Mouse (Mus musculus) lung, postnatal 14 days (tissue): ENCODE results near the gene Caprin1.

Experiments used
- DNase-seq: peaks from one replicate; pipeline ENCODE4 v3.0.0; 2021

Gene Caprin1

DNA sequence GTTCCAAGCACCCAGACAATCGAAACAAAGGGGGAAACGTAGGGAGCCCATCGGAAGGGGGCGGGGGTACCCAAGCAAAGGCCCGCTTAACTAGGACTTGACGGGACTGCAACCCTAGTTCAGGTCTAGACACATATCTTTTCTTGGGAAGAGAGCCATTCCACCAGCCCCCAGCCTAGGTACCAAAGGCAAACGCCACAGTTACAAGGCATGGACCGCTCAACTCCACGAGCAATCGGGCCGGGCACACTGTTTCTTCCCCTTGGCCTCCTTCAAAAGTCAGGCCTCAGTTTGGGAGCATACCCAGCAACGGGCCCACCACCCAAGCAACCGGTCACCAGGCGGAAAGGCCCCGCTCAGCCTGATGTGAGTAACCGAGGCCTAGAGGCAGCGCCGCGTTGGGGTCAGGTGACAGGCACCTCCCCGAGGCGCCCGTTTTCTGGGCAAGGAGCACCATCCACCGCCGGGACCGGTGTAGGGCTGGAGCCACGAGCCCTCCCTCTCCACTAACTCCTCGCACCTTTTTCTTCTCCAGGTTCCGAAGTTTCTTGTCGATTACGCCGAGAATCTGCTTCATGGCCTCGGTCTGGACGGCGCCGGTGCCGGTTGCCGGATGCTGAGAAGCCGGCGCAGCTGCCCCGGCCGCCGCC is 1.1 kb downstream of the Caprin1 start:
- peak; percentile 55 for DNase-seq

- peak; percentile 77 for DNase-seq
Observed at GRCm38 (mm10) chr2:103795843-103796210, 1.6 kb downstream of the Caprin1 start.

GRCm38 (mm10) chr2:103792009-103792408 is 5.4 kb downstream of the Caprin1 start:
- no peak for DNase-seq

DNA sequence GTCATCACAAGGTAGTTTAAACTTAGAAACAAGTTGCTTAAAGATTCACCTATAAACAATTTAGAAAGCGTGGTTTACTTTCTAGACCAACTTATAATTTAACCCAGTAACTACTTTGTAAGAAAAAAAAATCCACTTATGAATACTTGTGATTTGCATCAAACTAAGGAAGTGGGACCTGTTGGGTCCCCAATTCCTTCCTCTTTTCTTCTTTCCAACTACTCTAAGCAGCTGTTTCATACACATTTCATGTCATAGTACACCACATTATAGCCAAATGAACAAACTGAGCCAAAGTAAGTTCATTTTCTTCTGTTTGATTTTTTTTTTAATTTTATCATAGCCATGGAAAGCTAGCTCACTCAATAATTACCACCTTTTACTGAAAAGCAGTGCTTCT is 11.7 kb downstream of the Caprin1 start:
- no peak for DNase-seq

GRCm38 (mm10) chr2:103784621-103785020 is 12.8 kb downstream of the Caprin1 start:
- peak; percentile 11 for DNase-seq

GRCm38 (mm10) chr2:103762492-103762891 is 35.0 kb downstream of the Caprin1 start:
- no peak for DNase-seq

GRCm38 (mm10) chr2:103761993-103762392 is 35.5 kb downstream of the Caprin1 start:
- no peak for DNase-seq

GRCm38 (mm10) chr2:103760906-103761716 is 36.3 kb downstream of the Caprin1 start, which contains the start of gene Nat10:
Gene Nat10 (minus strand): TSS chr2:103761270.
- peak; percentile 99 for DNase-seq

DNA sequence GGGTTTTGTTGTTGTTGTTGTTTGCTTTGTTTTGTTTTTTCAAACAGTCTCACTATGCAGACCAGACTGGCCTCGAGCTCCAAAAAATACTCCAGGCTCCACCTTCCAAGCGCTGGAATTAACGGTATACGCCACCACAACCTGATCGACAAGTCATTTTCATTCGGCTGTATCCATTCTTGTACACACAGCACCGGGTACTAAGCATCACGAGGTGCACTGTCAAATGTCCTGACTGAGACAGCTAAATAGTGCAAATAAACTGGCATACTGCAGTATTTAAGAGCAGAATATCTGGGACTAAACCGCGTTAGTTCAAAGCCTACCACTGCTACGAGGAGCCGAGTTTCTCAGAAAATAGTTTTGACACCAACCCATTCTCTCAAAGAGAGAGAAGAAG is 37.0 kb downstream of the Caprin1 start:
- no peak for DNase-seq

- no peak for DNase-seq
Observed at GRCm38 (mm10) chr2:103755458-103756085, 41.9 kb downstream of the Caprin1 start.

- no peak for DNase-seq
Observed at GRCm38 (mm10) chr2:103754614-103755013, 42.8 kb downstream of the Caprin1 start.

- DNase-seq = no peak
Observed at GRCm38 (mm10) chr2:103751771-103752170, 45.7 kb downstream of the Caprin1 start.

- DNase-seq = no peak
Observed at GRCm38 (mm10) chr2:103749091-103749490, 48.4 kb downstream of the Caprin1 start.

DNA sequence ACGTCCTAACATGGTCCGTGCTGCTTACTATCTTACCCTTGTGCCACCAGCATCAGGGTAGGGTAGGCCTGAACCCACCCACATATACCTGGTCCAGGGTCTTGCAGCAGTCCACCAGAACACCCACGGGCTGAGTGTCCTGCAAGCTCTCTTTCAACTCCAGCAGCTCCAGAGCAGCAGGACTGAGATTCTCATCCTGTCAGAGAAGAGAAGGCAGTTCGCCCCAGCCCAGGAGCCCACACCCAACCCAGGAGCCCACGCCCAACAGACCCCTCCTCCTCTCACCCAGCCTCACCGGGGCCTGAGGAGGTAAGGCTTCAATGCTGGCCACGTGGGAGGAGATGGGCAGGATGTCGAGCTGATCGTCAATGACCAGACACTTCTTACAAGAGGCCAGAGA is 49.6 kb downstream of the Caprin1 start:
- DNase-seq = no peak

DNA sequence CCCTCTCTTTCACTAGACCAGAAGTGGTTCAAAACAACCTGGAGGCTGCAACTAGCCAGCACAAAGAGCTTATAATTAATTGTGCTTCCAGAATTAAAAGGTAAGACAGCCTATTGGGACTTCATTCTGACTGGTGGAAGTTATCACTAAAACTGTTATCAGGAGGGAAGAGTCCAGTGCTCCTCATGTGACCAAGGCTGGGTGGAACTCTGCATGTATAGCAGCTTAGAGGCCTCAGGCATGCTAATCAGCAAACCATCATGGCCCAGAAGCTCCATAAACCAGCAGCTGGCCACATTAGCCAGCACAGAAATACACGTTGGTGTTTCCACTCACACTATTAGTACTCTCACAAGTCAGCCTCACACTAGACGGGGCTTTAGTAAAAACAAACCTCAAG is 50.7 kb downstream of the Caprin1 start:
- DNase-seq = no peak

- DNase-seq = no peak
Observed at GRCm38 (mm10) chr2:103746096-103746495, 51.4 kb downstream of the Caprin1 start.

GRCm38 (mm10) chr2:103745481-103745880 is 52.0 kb downstream of the Caprin1 start:
- DNase-seq = no peak

- peak; percentile 75 for DNase-seq
Observed at GRCm38 (mm10) chr2:103743988-103744387, 53.5 kb downstream of the Caprin1 start.

GRCm38 (mm10) chr2:103743536-103743935 is 53.9 kb downstream of the Caprin1 start:
- DNase-seq = no peak

- no peak for DNase-seq
Observed at GRCm38 (mm10) chr2:103742821-103743220, 54.6 kb downstream of the Caprin1 start.

DNA sequence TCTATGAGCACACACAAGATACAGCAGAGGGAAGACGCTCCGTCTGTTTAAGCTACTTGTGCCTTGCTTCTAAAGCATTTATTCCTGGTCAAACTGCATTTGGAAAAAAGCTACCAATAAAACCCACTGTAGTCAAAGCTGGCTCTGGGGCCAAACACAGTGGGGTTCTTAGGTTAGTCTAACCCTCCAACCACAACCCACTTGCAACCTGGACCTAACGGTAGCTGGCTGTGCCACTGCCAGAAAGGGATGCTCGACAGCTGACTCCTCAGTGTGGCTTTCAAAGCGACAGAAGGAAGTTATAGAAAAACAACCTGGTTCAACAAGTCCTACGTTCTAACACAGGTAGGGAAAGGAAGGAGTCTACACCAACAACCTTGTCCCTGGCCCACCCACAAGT is 66.0 kb downstream of the Caprin1 start:
- no peak for DNase-seq

DNA sequence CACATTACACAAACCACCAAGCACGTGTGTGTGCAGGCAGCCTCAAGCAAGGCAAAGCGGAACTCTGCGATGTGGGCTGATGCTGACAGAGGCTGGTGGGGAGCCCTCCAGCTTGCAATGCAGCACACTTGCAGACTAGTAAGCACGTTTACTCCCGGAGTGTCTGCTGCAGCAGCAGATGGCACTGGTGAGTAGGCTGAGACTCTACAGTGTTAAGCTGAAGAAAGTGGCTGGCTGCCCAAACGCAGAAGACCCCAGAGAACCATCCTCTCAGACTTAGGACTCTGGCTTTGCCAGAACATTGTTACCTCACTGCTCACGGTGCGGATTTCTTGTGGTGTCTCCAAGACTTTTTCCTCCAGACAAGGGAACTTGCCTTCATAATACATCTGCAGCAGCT is 66.5 kb downstream of the Caprin1 start:
- no peak for DNase-seq

DNA sequence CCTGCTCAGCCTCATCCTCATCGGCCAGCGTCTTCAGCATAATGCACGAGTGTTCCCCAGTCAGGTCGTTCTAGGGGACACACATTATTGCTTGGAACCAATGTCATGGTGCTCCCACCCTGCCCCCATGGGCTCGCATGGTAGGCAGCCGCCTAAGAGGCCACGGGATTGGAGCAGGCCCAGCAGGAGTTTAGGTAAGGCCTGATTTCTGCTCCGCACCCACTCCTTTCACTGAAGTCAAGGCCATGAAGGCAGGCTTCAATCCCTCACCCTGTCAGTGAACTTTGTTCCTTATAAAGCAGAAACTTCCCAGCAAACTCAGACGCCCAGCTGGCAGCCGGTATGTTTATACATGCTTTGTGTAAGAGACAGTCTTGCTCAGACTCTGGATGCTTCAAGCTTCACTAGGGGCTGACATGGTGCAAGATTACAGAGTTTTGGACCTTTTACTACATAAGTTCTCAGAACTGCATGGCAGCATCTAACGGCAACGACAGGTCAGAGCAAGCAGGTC is 69.4 kb downstream of the Caprin1 start:
- DNase-seq = peak; percentile 20

GRCm38 (mm10) chr2:103724521-103724920 is 72.9 kb downstream of the Caprin1 start:
- DNase-seq = peak; percentile 14
